Mouse (Mus musculus) liver, adult 2 months (tissue): ENCODE results near the gene Bcan.
A peak's percentile ranks its signal among the peaks of the same experiment; 100 is the strongest.

ENCODE experiments used
- CTCF ChIP-seq: fragments of 200-500 bp; IDR thresholded peaks from 2 replicates; pipeline ENCODE4 v1.5.1; 2011; ENCODE audit warnings: low read depth, low read length, control low read depth
- POLR2A ChIP-seq: fragments of 200-500 bp; IDR thresholded peaks from 2 replicates; pipeline ENCODE4 v1.6.1; 2011; ENCODE audit warnings: low read length, control low read depth; ENCODE audit not compliant: insufficient read depth; ENCODE audit errors: extremely low read depth

DNA sequence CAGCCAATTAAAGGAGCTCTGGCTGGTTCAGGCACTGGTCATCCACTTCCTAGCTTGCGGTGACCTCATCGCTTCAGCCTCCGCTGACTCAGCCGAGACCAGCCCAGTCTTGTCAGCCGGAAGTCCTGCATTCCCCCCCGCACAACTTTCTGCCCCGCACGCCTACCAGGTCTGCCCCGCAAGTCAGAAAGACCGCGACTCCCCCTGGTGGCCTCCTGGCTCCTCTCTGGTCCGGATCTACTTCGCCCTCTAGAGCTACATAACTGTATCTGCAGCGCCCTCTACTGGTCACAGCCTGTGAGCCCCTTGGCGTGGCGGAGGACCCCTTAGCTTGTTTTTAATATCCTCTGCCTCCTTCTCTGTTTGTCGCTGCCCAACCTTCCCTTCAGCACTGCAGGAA, 13.2 kb downstream of the Bcan start:
- TF ChIP-seq CTCF: peak; percentile 96
- TF ChIP-seq POLR2A: no peak
